Mouse (Mus musculus) heart, postnatal 4 days (tissue): ENCODE measurements around the gene L3hypdh. TPM values are rescaled to one million over a fixed set of nuclear protein-coding genes. Genes with fewer than 3 reads are reported as not detected.

Experiments
- DNase-seq: peaks from one replicate; pipeline ENCODE4 v3.0.0; 2021
- total RNA-seq, 2 experiments: library from RNA; stranded (reverse); gene quantifications; 2 replicates each; pipeline ENCODE4 v1.2.3; 2021

Gene L3hypdh
- 10 to 100 TPM; 12.2 to 13.7 TPM for total RNA-seq

DNA sequence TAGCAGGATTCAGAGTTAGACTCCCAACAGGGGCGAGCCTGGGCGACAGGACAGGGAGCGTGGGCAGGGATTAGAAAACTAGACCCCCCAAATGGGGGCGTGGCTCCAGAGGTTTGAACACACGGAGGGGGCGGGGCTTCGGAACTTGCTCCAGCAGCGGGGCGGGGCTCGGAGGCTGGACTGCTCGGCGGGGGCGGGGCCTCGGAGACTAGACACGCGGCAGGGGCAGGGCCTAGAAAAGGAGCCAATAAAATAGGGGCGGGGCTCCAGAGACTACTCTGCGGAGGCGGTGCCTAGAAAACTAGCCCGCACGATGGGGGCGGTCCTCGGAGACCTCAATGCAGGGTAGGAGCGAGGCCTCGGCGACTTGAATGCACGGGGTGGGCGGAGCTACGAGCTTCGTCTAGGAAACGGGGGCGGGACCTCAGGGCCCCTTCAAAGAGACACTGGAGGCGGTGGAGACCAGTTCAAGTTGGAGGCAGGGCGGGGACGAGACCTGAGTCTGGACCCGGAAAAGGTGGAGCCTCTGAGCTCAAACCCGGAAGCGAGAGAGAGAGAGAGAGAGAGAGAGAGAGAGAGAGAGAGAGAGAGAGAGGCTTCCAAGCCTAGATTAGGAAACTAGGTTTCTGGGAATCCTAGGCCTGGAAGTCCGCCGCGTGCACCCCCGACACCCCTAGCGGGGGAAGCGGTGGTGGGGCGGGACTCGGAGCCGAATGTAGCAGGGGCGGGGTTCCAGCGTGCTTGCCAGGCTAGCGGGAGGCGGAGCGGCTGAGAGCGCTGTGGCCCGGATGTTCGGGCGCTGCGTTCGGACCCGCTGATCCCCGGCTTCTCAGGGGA, at the start of gene L3hypdh, which contains the start of gene Jkamp:
Gene L3hypdh (minus strand): TSS at position 111 of the 837 bp plus-strand sequence.
Gene Jkamp (plus strand): TSS at position 261 of the 837 bp plus-strand sequence.
- peak; percentile 100 for DNase-seq

DNA sequence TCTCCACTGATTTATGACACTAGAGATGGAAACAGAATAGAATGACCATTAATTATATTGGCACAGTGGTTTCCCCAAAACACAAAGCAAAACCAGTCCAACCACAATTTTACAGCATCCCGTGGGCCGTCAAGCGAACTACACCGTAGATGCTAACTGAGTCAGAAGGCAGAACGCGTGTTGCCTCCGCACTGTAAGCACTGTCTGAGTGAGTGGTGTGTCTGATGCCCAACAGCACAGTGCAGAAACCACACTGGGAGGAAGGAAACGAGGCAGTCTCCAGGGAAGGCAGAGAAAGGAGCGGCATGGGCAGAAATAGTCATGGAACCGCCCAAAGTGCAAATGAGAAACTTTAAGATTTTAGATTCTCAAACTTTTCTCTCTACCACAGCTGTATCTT, 44.0 kb upstream of the L3hypdh start:
- DNase-seq = no peak

DNA sequence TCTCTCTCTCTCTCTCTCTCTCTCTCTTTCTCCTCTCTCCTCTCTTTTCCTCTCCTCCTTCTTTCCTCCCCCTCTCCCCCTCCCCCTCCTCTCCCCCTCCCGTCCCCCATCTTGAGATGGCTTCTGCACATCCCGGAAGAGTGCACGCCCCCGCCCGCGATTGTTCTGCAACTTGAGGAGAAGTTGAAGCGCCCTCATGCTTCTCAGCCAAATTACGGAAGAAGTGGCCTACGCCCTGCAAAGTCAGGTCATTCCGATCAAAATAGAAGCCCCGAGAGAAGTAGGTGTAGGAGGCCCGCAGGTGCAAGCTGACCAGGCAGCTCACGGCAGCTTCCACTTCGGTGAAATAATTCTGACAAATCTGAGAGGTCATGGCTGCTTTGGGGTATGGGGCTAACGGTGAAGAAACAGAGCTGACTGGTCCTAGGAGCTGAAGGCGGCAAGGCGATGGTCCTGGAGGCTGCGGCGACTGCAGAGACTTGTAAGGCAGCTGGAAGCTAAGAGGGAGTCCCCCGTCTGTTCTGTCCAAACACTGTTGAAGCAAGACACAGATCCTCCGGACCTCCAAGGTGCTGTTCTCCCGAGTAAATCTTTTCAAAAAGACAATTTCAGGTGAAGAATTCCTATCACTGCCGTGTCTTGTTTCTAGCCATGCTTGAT, 30.6 kb upstream of the L3hypdh start:
- DNase-seq = no peak

DNA sequence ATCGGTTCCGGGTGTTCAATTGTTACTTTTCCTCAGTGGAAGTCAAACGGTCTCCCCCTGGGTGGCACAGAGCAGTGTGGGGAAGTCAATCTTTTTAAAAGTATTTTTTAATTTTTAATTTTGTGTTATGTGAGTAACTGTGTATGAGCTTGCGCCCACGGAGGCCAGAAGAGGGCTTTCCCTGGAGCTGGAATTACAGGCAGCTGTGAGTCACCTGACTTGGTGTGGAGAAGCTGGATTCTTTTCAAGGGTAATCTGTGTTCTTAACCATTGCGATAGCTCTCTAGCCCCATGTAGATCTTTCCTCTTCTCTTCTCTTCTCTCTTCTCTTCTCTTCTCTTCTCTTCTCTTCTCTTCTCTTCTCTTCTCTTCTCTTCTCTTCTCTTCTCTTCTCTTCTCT, 29.9 kb upstream of the L3hypdh start:
- no peak for DNase-seq

DNA sequence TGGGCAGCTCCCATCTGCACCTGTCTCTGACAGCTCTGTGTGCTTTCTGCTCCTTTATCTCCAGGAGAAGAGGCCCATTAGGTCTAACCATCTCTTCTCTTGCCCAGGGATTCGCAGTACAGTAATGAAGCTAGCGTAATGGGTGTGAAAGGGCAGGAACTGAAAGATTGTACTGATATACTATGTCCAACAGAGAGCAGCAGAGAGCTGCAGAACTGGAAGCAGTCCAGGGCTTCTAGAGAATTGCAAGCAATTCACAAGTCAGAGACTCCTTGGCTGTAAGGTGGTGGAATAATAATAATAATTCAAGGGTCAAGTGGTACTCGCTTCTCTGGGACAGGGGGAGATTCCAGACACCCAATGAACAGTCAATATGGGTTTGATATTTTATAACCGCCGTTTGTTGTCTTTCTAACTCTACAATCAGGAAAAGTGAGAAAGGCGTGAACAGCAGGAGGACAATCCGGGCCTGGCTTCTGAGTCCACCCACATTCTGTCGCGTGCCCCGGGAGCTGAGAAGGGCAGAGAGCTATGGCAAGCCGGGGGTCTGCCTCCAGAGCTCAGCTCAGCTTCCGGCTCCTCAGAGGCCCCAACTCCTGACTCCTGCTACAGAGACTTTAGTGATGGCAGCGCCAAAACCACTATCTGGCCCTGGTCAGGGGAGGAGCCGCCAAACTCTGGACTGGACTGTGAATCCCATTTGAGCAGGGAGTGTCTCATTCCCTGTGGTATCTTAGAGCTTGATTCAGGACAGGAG, 19.5 kb upstream of the L3hypdh start:
- peak; percentile 79 for DNase-seq

DNA sequence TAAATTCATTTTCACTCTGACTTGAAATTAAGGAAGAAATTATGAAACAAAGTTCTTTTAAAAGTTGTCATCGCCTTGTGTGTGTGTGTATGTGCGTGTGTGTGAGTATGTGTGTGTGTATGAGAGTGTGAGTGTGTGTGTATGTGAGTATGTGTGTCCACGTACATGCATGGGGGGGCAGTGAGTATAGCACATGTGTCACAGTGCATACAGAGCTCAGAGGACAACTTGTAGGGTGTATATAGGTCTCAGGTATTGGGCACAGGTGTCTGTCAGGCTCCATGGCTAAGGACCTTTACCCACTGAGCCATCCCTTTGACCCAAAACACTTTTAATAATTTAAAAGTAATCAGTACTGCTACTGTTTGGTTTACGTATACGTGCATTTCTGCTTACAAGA, 18.8 kb upstream of the L3hypdh start:
- no peak for DNase-seq

DNA sequence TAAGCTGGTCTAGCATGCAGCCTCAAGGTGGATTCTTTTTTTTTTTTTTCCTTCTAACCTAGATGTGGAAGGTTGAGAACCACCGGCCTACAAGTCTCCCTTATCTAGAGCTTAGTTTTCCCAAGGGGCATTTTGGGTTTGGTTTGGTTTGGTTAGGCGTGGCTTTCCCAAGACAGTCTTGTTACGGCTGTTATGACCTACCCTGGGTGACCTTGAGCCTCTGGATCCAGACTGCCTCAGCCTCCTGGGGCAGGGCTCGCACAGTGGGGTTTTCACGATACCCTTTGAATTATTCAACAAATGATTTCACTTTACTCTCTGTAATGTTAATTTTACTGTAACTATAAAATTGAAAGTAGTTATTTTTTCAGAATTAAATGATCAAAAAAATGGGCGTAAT, 17.5 kb upstream of the L3hypdh start:
- DNase-seq = no peak

DNA sequence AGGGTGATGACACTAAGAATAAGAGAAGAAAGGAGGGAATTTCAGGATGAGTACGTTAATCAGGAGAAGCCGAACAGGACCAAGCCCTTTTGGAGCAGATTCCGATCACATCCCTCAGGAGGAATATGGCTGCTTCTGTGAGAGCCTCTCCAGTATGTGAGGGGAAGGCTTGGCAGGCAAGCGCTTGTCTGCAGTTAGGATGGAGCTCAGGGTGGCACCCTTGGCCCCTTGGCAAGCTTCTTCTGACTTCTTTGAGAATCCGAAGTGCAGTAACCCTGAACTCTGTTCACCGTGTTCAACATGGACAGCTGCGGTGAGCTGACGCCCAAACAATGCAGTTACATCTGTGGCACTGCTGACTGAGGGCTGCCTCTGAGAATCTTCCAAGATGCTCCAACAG, 11.7 kb upstream of the L3hypdh start:
- no peak for DNase-seq

DNA sequence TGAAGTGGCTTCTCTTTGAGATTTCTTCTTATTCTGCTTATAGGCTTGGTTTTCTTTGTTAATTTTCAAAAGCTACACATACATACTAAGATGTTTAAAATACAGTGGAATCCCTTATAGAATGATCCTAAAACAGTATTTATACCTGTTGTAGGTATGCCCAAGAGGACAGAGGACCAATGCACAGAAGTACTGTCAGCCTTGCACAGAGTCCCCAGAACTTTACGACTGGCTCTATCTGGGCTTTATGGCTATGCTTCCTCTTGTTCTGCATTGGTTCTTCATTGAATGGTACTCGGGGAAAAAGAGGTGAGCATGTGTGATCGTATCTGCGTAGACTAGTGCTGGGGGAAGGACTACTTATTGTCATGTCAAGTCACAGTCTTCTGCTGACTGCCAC, 4.6 kb upstream of the L3hypdh start:
- no peak for DNase-seq

DNA sequence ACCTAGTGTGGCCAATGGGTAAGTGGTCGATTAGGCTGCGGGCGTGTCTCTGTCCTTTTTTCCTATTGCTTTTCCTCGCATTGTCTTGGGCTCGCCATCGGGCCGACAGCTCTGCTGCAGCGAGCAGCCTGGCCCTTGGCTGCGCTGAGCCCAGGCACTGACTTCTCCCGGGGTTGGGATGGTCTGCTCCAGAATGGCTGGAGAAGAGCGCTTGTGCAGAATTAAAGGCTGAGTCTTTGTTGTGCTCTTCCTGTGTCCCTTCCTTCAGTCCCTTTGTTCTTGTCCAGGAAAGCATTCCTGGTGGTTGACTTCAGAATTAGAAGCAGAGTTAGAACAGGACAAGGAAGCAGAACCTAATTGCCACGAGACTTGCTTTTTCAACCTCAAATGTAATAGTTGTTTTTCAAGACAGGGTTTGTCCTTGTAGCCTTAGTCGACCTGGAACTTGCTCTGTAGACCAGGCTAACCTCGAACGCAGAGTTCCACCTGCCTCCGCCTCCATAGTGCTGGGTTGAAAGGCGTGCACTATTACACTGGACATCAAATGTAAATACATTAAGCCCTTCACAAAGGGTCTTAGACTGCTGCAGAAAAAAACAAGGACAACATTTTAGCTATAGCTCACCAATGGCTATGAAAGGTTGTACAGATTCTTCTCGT, 1.1 kb upstream of the L3hypdh start:
- no peak for DNase-seq

DNA sequence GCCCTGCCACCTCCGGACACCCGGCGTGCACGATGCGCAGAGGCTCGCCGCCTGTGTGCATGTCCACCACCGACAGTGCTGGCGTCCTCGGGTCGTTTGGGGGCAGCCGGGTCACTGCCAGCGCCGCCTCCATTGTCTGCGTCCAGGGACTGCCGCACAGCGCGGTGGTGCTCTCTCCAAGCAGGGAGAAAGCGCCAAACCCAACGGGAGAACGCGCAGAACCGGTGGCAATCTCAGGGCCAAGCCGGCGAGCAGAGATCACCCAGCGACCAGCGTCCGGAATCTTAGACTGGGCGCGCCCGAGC, 263 bp downstream of the L3hypdh start:
- DNase-seq = no peak

DNA sequence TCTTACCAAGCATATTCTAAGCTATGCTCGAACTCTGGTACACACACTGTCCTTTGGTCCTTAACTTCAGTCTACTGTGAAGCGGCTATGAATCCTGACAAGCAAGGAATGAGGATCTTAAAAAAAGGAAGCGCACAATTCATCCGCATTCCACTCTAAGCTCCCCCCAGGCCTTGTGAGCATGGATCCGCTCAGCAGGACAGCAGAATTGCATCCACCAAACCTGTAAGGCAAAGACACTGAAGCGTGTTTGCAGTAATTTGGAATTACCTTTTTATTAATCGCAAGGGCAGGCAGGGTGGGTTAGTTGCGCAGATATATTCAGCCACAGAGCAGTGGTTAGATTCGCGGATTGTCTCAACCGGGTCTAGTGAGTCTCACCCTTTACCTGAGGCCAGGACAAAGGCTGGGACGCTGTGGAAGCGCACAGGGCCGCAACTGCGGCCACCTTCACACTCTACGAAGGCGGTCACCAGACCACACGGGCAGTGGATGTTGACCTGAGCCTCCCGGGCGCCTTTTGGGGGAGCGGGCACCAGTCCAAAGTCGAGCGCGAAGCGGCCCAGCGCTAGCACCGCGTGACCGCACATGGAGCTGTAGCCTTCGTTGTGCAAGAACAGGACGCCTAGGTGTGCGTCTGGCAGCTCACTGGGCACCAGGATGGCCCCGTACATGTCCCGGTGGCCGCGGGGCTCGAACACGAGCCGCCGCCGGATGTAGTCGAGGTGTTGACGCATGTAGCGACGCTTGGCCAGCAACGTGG, 797 bp downstream of the L3hypdh start:
- peak; percentile 77 for DNase-seq

DNA sequence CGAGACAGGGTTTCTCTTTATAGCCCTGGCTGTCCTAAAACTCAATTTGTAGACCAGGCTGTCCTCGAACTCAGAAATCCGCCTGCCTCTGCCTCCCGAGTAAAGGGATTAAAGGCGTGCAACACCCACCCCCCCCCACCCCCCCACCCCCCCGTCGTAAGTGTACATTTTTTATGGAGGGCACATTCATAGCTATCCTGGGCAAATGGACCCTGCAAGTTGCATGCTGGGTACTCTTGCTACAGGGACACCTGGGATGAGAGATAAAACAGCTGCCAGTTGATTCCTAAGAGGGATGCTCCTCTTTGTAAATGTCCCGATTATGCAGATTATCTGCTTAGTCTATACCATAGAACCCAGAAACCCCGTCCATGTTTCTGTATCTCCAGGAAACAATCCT, 2.0 kb downstream of the L3hypdh start:
- no peak for DNase-seq

DNA sequence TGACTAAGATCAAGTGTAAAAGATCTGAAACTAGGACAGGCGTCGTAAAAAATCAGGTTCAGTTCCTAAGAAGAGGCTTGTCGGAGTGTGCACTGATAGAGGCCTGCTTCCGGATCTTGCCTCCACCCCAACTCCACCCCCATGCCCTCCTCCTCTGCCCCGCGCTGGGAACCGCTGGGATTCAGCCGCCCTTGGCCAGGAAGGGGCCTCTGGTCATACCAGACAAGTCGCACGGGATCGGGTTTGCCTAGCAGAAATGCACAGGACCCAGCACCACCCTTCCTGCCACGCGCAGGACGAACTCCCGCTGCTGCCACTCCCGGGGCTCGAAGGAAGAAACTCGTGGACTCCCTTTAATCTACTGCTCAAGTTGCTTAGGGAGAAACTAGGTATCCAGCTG, 2.9 kb downstream of the L3hypdh start:
- DNase-seq = peak; percentile 33

DNA sequence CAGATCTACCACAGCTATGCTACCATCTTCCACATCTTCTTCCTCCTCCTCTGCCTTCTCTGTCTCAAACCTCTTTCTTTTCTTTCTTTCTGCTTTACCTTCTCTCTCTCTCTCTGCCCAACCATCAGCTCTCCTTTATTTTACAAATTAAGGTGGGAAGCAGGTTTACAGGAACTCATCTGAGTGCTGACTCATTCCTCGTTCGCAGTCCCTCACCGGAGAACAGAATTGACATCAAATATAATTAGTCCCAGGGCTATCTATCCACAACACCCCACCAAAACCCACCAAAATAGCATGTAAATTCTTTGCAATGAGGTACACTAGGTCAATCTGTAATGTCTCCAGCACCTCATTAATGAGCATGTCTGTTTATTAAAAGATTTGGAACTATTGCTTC, 3.3 kb downstream of the L3hypdh start:
- no peak for DNase-seq

DNA sequence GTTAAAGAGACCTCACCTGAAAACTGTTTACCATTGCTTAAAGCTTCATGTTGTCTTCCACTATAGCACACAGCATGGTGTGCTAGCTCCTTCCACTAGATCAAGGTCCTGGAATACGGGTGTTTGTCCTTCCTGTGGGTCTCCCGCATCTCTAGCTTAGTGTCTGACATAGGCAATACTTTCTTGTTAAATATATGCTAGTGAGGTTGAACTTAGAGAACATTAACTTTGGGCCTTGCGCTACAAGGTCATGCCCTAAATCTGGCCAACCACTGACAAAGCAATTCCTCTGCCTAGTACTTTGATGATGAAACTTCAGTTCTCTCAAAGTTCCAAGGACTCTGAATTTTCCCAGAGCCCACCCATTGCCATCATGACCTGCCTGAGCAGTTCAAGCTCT, 7.0 kb downstream of the L3hypdh start:
- no peak for DNase-seq

DNA sequence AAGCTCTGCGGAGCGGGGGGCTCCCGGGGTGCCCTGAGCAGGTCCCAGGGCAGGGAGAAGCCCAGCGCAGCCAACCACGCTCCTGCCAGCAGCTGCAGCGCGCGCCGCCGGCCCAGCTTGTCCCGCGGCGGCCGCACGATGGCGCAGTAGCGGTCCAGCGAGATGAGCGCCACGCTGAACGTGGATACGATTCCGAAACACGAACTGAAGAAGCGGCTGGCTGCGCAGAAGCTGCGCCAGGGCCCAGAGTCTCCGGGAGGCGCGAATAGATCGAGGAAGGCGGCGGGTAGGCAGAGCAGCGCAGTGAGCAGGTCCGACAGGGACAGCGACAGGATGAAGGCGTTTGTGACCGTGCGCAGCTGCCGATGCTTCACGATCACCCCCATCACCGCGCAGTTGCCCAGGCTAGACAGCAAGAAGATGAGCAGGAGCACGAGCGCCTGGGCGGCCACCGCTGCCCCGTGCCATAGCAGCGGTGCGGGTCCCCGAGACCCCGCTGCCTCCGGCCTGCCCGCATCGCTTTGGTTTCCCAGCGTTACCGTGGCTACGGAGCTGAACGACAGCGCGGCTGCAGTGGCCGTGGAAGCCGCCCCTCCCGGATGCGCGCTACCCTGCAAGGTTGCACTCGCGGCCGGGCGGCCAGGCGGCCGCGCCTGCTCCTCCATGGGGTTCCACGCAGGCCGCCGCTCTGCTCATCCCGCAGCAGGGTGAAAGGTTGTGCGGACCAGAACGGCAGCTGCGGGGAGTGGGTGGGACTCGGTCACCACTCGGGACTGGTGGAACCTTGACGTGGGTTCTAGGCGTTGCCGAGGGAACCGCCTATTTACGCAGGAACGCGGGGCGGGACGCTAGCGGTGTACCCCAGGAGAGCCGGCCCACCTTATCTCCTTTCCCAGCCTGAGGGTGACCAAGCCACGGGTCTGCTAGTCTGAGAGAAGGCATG, 14.6 kb downstream of the L3hypdh start, which contains the start of gene Gpr135:
Gene Gpr135 (minus strand): TSS at position 799 of the 943 bp plus-strand sequence.
- DNase-seq = peak; percentile 87

DNA sequence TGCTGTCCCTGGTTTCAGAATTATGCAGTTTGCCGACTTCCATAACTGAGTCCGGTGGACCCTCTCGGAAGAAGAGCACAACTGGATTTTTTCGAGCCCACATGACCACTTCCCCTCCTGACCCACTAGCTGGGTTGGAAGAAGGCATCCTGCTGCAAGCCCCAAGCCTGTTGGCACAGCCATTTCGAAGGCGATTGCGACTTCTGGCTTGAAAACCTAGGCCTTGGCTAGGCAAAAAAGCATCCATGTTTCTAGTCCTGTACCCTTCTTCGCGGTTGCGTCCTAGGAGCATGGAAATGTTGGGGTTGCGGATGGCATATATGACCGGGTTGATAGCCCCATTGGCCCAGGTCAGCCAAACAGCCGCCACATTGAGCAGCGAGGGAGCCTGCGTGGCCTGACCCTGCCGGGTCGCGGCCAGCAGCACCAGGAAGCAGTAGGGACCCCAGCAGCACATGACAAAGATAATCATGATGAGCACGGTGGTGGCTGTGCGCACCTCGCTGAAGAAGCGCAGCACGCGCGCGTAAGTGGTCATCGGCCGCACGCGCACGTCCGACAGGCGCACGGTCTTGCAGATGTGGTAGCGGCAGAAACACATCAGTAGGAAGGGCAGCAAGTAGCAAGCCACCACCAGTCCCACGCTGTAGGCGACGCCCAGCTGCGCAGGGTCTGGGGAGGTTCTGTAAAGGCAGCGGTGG, 15.5 kb downstream of the L3hypdh start:
- no peak for DNase-seq

DNA sequence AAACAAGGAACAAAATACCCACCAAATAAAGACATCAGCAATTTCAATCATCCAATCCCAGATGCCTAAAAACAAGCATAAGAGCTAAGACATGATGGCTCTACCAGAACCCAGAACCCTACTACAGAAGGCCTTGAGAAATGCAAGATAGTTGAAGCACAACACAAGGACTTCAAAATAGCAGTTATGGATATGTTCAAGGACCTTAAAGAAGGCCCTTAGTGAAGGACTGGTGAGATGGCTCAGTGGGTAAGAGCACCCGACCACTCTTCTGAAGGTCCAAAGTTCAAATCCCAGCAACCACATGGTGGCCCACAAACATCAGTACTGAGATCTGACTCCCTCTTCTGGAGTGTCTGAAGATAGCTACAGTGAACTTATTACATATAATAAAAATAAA, 27.5 kb downstream of the L3hypdh start:
- DNase-seq = no peak

DNA sequence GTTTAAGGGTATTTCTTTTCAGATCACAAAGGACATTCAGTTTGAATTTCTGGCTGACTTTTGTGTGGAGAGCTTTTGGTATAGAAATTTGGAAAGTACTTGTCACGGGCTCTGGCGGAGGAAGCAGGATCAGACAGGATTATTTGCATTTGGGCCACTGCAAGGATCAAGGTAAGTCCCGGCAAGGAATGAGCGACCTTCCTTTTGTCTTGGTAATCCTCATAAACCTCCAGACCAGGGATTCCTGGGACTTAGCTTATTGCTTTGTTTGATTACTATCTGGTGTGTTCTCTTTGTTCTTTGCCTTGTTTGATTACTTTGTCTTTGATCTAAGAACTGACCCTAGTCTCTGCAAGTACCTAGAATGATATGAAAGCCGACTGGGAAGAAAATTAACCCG, 31.4 kb downstream of the L3hypdh start:
- DNase-seq = no peak
